Mouse (Mus musculus) small intestine, adult 2 months (tissue): ENCODE measurements around the gene Ddah1.

Experiments
- CTCF ChIP-seq: fragments of 200-500 bp; IDR thresholded peaks from 2 replicates; pipeline ENCODE4 v1.5.1; 2012; ENCODE audit warnings: low read depth, mild to moderate bottlenecking, control low read depth, inconsistent platforms, low read length, moderate library complexity, mixed read lengths; ENCODE audit not compliant: insufficient replicate concordance, insufficient read length; ENCODE audit errors: extremely low read depth
- POLR2A ChIP-seq: fragments of 200-500 bp; IDR thresholded peaks from 2 replicates; pipeline ENCODE4 v1.6.1; 2012; ENCODE audit warnings: low read depth, mild to moderate bottlenecking, control low read depth, inconsistent platforms, low read length, moderate library complexity

DNA sequence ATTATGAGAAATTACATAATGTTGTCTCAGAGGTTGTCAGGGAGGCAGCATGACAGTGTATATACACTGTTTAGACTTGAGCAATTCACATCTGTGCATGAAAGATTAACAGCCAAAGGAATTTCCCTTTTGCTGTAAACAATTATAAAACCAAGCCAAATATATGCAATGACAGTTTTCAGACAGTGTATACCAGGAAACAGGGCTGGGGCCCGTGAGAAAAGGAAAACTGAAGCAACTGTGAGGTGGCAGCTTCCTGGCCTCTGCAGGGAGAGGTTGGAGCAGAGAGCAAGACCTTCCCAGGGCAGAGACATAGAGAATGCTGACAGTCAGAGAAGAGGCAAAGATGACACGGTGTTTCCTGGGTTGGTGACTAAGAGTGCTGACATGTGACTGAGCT lies 62.0 kb downstream of the Ddah1 start:
- TF ChIP-seq CTCF (no peak), POLR2A (no peak)
